Mouse (Mus musculus): ENCODE measurements around the gene Arl16.

The Arl16 gene

GRCm38 (mm10) chr11:120491317-120492023 is 24.1 kb upstream of the Arl16 start, which contains the start of gene Slc25a10:
TSS of gene Slc25a10 (plus strand) at chr11:120491840.
- DNase-seq = peak; percentile 89

- DNase-seq = peak; percentile 54
These were observed 23.1 kb upstream of the Arl16 start for GRCm38 (mm10) chr11:120490291-120491046.

GRCm38 (mm10) chr11:120489054-120489761 is 21.8 kb upstream of the Arl16 start:
- peak; percentile 81 for DNase-seq

- DNase-seq = no peak
These were observed 21.1 kb upstream of the Arl16 start for GRCm38 (mm10) chr11:120488516-120488915.

GRCm38 (mm10) chr11:120485251-120485650 is 17.8 kb upstream of the Arl16 start:
- no peak for DNase-seq

GRCm38 (mm10) chr11:120484265-120484981 is 17.0 kb upstream of the Arl16 start, which contains the start of gene Mrpl12:
TSS of gene Mrpl12 (plus strand) at chr11:120484613.
- peak; percentile 91 for DNase-seq

- DNase-seq = peak; percentile 54
These were observed 16.1 kb upstream of the Arl16 start for GRCm38 (mm10) chr11:120483448-120483934.

- DNase-seq = no peak
These were observed 4.6 kb upstream of the Arl16 start for GRCm38 (mm10) chr11:120472052-120472451.

- no peak for DNase-seq
These were observed 307 bp upstream of the Arl16 start for GRCm38 (mm10) chr11:120467736-120468092.

- no peak for DNase-seq
These were observed 1.9 kb downstream of the Arl16 start for GRCm38 (mm10) chr11:120465521-120465920.

GRCm38 (mm10) chr11:120464365-120464764 is 3.0 kb downstream of the Arl16 start:
- no peak for DNase-seq

GRCm38 (mm10) chr11:120463536-120463935 is 3.9 kb downstream of the Arl16 start:
- DNase-seq = no peak

- no peak for DNase-seq
These were observed 8.4 kb downstream of the Arl16 start for GRCm38 (mm10) chr11:120458847-120459597.

- peak; percentile 73 for DNase-seq
These were observed 9.3 kb downstream of the Arl16 start, which contains the start of the genes Oxld1 and Ccdc137 for GRCm38 (mm10) chr11:120457772-120458751. TSS of gene Oxld1 (minus strand) at chr11:120458068. TSS of gene Ccdc137 (plus strand) at chr11:120458115.

- DNase-seq = no peak
These were observed 10.0 kb downstream of the Arl16 start for GRCm38 (mm10) chr11:120457370-120457769.

- DNase-seq = no peak
These were observed 12.0 kb downstream of the Arl16 start for GRCm38 (mm10) chr11:120455413-120455812.

GRCm38 (mm10) chr11:120454965-120455364 is 12.4 kb downstream of the Arl16 start:
- no peak for DNase-seq

- DNase-seq = no peak
These were observed 14.1 kb downstream of the Arl16 start, which contains the start of gene Pde6g for GRCm38 (mm10) chr11:120453306-120453705. TSS of gene Pde6g (minus strand) at chr11:120453500.

- DNase-seq = no peak
These were observed 15.2 kb downstream of the Arl16 start for GRCm38 (mm10) chr11:120452246-120452645.

GRCm38 (mm10) chr11:120447179-120447578 is 20.2 kb downstream of the Arl16 start:
- no peak for DNase-seq
